Mouse (Mus musculus) ovary, adult 2 months (tissue): Measurements from ENCODE around the gene Hbq1b. TPM values are rescaled to one million over a fixed set of nuclear protein-coding genes. Genes with fewer than 3 reads are reported as not detected.

Experiments
- polyA plus RNA-seq: library from polyadenylated mRNA; depleted of rRNA; stranded (reverse); fragments of >200 nt; gene quantifications from 2 replicates; pipeline ENCODE4 v1.2.3, GENCODE M21; 2012; rRNA removed

Hbq1b gene
- polyA plus RNA-seq = 0.32 and 0.44 TPM in 2 replicates

GRCm38 (mm10) chr11:32286695-32287492, at the start of gene Hbq1b:
Gene Hbq1b, plus strand, starts transcription at chr11:32286965.

GRCm38 (mm10) chr11:32267188-32267884, 19.4 kb upstream of the Hbq1b start, which contains the start of gene Nprl3:
Gene Nprl3, minus strand, starts transcription at chr11:32267707.

GRCm38 (mm10) chr11:32276347-32276746, 10.4 kb upstream of the Hbq1b start, which contains the start of gene Hba-x:
Gene Hba-x, plus strand, starts transcription at chr11:32276400.

GRCm38 (mm10) chr11:32283091-32283777, 3.5 kb upstream of the Hbq1b start, which contains the start of gene Hba-a1:
Gene Hba-a1, plus strand, starts transcription at chr11:32283511.

GRCm38 (mm10) chr11:32296203-32296602, 9.4 kb downstream of the Hbq1b start, which contains the start of gene Hba-a2:
Gene Hba-a2, plus strand, starts transcription at chr11:32296489.

GRCm38 (mm10) chr11:32299865-32300264, 13.1 kb downstream of the Hbq1b start, which contains the start of gene Hbq1a:
Gene Hbq1a, plus strand, starts transcription at chr11:32300069.

Other genes with a start within 250 kb of the Hbq1b start
- 0.52 and 0.70 TPM in 2 replicates for gene Il9r, start 86.7 kb upstream of the Hbq1b start, polyA plus RNA-seq
- gene Snrnp25, start 81.5 kb upstream of the Hbq1b start, polyA plus RNA-seq = 26.2 and 31.0 TPM in 2 replicates
- 234 and 290 TPM in 2 replicates for gene Rhbdf1, start 64.7 kb upstream of the Hbq1b start, polyA plus RNA-seq
- gene Mpg, start 60.5 kb upstream of the Hbq1b start, polyA plus RNA-seq = 16.3 and 20.6 TPM in 2 replicates
- 164 and 171 TPM in 2 replicates for gene Nprl3, start 19.3 kb upstream of the Hbq1b start, polyA plus RNA-seq
- not detected in 2 replicates for gene Hba-x, start 10.6 kb upstream of the Hbq1b start, polyA plus RNA-seq
- gene Hba-a1, start 3.5 kb upstream of the Hbq1b start, polyA plus RNA-seq = 306 and 812 TPM in 2 replicates
- 555 and 957 TPM in 2 replicates for gene Hba-a2, start 9.5 kb downstream of the Hbq1b start, polyA plus RNA-seq
- gene Hbq1a, start 13.1 kb downstream of the Hbq1b start, polyA plus RNA-seq = not detected in 2 replicates
- gene Sh3pxd2b, start 60.9 kb downstream of the Hbq1b start, polyA plus RNA-seq = 21.3 and 24.1 TPM in 2 replicates
- gene Ubtd2, start 168.4 kb downstream of the Hbq1b start, polyA plus RNA-seq = 18.7 and 20.1 TPM in 2 replicates
- gene Efcab9, start 245.1 kb downstream of the Hbq1b start, polyA plus RNA-seq = 0.27 TPM in 1 of 2 replicates, not detected in the other
- 11.3 and 14.1 TPM in 2 replicates for gene Stk10, start 246.3 kb downstream of the Hbq1b start, polyA plus RNA-seq